ENCODE assay signal across 9 mouse cellular contexts in the genomic region with DNA sequence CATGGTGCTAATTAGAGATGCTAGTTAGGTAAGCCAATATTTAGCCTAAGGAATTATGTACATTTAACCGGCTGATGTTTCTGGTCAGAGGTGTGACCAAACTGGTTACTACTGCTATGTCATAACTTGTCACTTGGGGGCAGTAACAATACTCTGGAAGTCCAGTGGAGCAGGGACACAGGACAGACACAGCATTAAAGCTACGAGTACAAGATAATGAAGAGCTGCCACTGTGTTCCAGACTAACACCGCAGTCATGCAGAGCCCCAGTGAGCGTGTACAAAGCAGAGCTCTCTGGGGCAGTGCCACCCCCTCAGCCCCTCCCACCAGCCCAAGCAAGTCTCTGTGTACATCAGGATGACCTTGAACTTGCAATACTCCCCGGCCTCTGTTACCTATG. TPM values are rescaled to one million over a fixed set of nuclear protein-coding genes. Genes with fewer than 3 reads are reported as not detected.
DNase-seq lines count a peak whose midpoint lies in the region; ATAC-seq and TF ChIP-seq lines count a peak whose summit lies in the region.
"Had no signal": no experiment of that assay in that cellular context is flagged by ENCODE, and none has a peak within 500 bp of the region (broad histone marks: within the 10 kb centered on the region; RNA-seq: fewer than 3 reads in every experiment).

No protein-coding gene starts in this region.

- peak; percentile 18 to 45 for DNase-seq in heart, adult 18-20 months
- no peak for DNase-seq in heart, embryonic 10.5 days (ENCODE audit: low spot score)
- DNase-seq in embryo, embryonic 9.5 days (ENCODE audit: extremely low spot score), result peak; percentile 33
- DNase-seq in liver, embryonic 13.5 days, result no peak
- DNase-seq in retina, adult 2 months (ENCODE audit: low read depth, low spot score), result peak; percentile 28
- DNase-seq in right cerebral cortex, postnatal 14 days, result no peak

- peaks cover 7% of the 10 kb centered on the region; the same call in 1 of the 2 replicates for H3K36me3 ChIP-seq in heart, embryonic 10.5 days
- H3K36me3 ChIP-seq in ES-Bruce4 (ENCODE audit: control insufficient read depth, insufficient read depth, low read length, poor library complexity, severe bottlenecking), result no peaks in the 10 kb centered on the region
- H3K36me3 ChIP-seq in liver, embryonic 13.5 days, result no peaks in the 10 kb centered on the region

- no peak for TF ChIP-seq POLR2A in ES-Bruce4 (IDR thresholded peaks at IDR 0.05; ENCODE audit: insufficient read depth, low read length)

- no peak overlapping the region for H3K4me2 ChIP-seq in liver, embryonic 13.5 days

- no peak for TF ChIP-seq EP300 in ES-Bruce4 (IDR thresholded peaks at IDR 0.05; ENCODE audit: insufficient read depth, low read depth, low read length)

- H3K4me1 ChIP-seq in heart, embryonic 10.5 days, result peaks cover 15% of the 10 kb centered on the region
- H3K4me1 ChIP-seq in ES-Bruce4 (ENCODE audit: control insufficient read depth, insufficient read depth, low read length), result no peaks in the 10 kb centered on the region
- 0 out of 2 replicates have a peak, but pooled peaks cover 2% of the 10 kb centered on the region for H3K4me1 ChIP-seq in liver, embryonic 13.5 days (replicated peaks)

- WGBS in heart, embryonic 10.5 days, result 41% methylated on average over 5 of the region's 5 CpGs
- 61% methylated on average over 5 of the region's 5 CpGs for WGBS in liver, embryonic 13.5 days (ENCODE audit: insufficient replicate concordance)

- no peak overlapping the region for H3K4me3 ChIP-seq in heart, embryonic 10.5 days
- H3K4me3 ChIP-seq in ES-Bruce4 (ENCODE audit: low read depth, low read length), result no peak overlapping the region
- H3K4me3 ChIP-seq in liver, embryonic 13.5 days (replicated peaks), result no peak overlapping the region

- H3K9me3 ChIP-seq in heart, embryonic 10.5 days, result no peaks in the 10 kb centered on the region
- H3K9me3 ChIP-seq in ES-Bruce4 (replicated peaks; ENCODE audit: control insufficient read depth, insufficient read depth, low read length, poor library complexity, severe bottlenecking), result no peaks in the 10 kb centered on the region
- H3K9me3 ChIP-seq in liver, embryonic 13.5 days (replicated peaks), result no peaks in the 10 kb centered on the region

- no peaks in the 10 kb centered on the region for H3K27me3 ChIP-seq in heart, embryonic 10.5 days (ENCODE audit: insufficient read depth, poor library complexity, severe bottlenecking)
- H3K27me3 ChIP-seq in ES-Bruce4 (ENCODE audit: control insufficient read depth, insufficient read depth, low read length, poor library complexity, severe bottlenecking), result no peaks in the 10 kb centered on the region
- H3K27me3 ChIP-seq in liver, embryonic 13.5 days, result no peaks in the 10 kb centered on the region

- peak; percentile 31 for TF ChIP-seq CTCF in ES-Bruce4 (IDR thresholded peaks at IDR 0.05; ENCODE audit: low read depth, low read length)

- H3K27ac ChIP-seq in heart, embryonic 10.5 days, result no peak overlapping the region
- H3K27ac ChIP-seq in ES-Bruce4 (ENCODE audit: insufficient read depth, low read length), result no peak overlapping the region
- H3K27ac ChIP-seq in liver, embryonic 13.5 days, result no peak overlapping the region
- H3K27ac ChIP-seq: macrophage had no signal

- 0 out of 2 replicates have a peak, but pooled peaks have one; percentile 31 for ATAC-seq in liver, embryonic 13.5 days (ENCODE audit: low read depth)
- ATAC-seq in monocyte, adult 5-6 weeks (replicated peaks; ENCODE audit: insufficient number of reproducible peaks, low FRiP score, low TSS enrichment, poor library complexity, severe bottlenecking), result no peak

- no peak overlapping the region for H3K9ac ChIP-seq in ES-Bruce4 (ENCODE audit: low read depth, poor library complexity, severe bottlenecking)
- no peak overlapping the region for H3K9ac ChIP-seq in liver, embryonic 13.5 days

RNA-seq across cellular contexts. Expression of a gene that starts 10.3 kb away (rescaled TPM):
- not detected for total RNA-seq in heart, adult 18-20 months (2021)
- polyA plus RNA-seq in heart, embryonic 10.5 days (2016; fragmentation: Nextera tagmentation; extraction: Ambion mirVana), result 2.2 and 14.2 TPM in 2 replicates
- not detected in 2 replicates for polyA plus RNA-seq in ES-Bruce4 (2011; ENCODE audit: insufficient read depth, insufficient read length, low read depth, missing spikeins)
- polyA plus RNA-seq in liver, embryonic 13.5 days (2015; fragmentation: Nextera tagmentation; extraction: Ambion mirVana), result 22.1 and 23.5 TPM in 2 replicates
- total RNA-seq in monocyte, adult 5-6 weeks (2017), result 0.19 to 1.4 TPM (median 1.1 TPM) in 3 replicates

RNA-seq across cellular contexts. Expression of a gene that starts 48.4 kb away (rescaled TPM):
- total RNA-seq in heart, adult 18-20 months (2021), result not detected
- 1.6 and 9.4 TPM in 2 replicates for polyA plus RNA-seq in heart, embryonic 10.5 days (2016; fragmentation: Nextera tagmentation; extraction: Ambion mirVana)
- polyA plus RNA-seq in ES-Bruce4 (2011; ENCODE audit: insufficient read depth, insufficient read length, low read depth, missing spikeins), result not detected in 2 replicates
- 45.4 and 51.5 TPM in 2 replicates for polyA plus RNA-seq in liver, embryonic 13.5 days (2015; fragmentation: Nextera tagmentation; extraction: Ambion mirVana)
- total RNA-seq in monocyte, adult 5-6 weeks (2017), result not detected in 3 replicates
- polyA plus RNA-seq: macrophage had no signal

RNA-seq across cellular contexts. Expression of a gene that starts 56.4 kb away (rescaled TPM):
- total RNA-seq in heart, adult 18-20 months (2021), result 100 to 1,000 TPM; 149 to 195 TPM
- 14.5 and 17.6 TPM in 2 replicates for polyA plus RNA-seq in heart, embryonic 10.5 days (2016; fragmentation: Nextera tagmentation; extraction: Ambion mirVana)
- 21.1 and 49.8 TPM in 2 replicates for polyA plus RNA-seq in ES-Bruce4 (2011; ENCODE audit: insufficient read depth, insufficient read length, low read depth, missing spikeins)
- 4.3 and 12.1 TPM in 2 replicates for polyA plus RNA-seq in liver, embryonic 13.5 days (2015; fragmentation: Nextera tagmentation; extraction: Ambion mirVana)
- 19.9 to 76.6 TPM (median 34.6 TPM) in 3 replicates for total RNA-seq in monocyte, adult 5-6 weeks (2017)

Comparison
In these comparisons a context has a peak if more than half of its experiments do, and no peak if none do; other contexts are left out.
1. DNase-seq: peak in heart, adult 18-20 months (2 of 2), embryo, embryonic 9.5 days (single experiment) and retina, adult 2 months (single experiment); none in heart, embryonic 10.5 days (single experiment), liver, embryonic 13.5 days (single experiment) and right cerebral cortex, postnatal 14 days (single experiment).